Mouse (Mus musculus): ENCODE data around the gene Ano6.

The Ano6 gene

GRCm38 (mm10) chr15:95974021-95974597 lies 183.5 kb downstream of the Ano6 start:
- DNase-seq (ENCODE audit: low spot score) = no peak

DNA sequence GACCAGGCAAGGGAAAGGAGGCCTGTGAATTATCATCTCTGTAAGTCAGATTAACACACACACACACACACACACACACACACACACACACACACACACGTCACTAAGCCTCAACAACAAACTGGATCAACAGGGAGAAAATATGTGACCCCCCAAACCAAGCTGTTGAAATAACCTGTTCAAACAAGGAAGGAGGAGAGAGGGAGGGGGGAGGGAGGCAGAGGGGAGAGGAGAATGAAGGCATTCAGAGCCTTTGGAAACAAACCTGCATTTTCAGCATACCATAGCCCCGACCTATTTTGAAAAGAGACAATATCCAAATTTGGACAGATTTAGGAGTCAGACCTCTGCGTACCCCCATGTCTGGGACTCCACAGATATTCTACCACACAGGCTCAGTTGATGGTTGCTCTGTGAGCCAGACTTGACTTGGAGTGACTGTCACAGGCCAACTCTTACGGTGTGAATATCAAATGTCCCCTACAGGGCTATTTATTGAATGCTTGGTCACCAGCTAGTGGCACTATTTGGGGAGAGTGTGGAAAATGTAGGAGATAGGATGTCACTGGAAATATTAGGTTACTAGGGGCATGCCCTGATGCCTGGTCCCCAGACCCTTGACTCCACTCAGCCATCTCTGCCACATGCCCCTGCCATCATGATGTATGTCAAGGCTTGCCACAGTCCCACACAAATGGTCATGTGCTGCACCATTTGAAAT lies 185.7 kb downstream of the Ano6 start:
- no peak for DNase-seq (ENCODE audit: low spot score)

DNA sequence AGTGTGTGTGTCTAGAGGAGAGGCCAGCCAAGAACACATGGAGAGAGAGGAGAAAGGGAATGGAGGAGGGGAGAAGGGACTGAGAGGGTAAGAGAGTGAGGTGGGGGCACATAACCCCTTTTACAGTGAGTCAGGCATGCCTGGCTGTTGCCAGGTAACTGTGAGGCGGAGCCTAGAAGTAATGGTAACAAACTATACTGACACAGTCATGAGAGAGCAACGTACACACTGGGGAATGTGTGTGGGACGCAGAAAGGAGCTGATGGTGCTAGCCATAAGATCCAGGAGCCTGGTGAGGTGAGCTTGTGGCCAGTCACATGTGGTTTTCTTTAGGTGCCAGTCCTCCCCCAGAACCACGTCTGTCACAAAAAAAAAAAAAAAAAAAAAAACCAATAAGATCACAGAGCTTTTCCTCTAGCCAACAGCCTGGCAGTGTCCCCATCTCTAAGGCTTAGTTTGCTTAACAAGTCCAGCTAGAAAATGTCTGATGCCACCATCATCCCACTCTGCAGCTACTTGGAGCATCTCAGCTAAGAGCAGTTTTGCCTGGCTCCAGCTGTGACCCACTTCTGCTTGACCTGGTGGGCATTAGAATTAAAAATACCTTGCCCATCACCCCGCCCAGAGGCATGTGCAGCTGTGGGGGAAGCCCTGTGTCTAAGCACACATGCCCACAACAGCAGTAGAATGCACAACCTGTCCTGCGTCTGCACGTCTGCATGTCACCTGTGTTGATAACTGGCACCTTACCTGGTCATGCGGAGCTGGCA lies 186.7 kb downstream of the Ano6 start:
- DNase-seq (ENCODE audit: low spot score) = no peak

- no peak for DNase-seq (ENCODE audit: low spot score)
These were observed 187.3 kb downstream of the Ano6 start for GRCm38 (mm10) chr15:95977939-95978252.

DNA sequence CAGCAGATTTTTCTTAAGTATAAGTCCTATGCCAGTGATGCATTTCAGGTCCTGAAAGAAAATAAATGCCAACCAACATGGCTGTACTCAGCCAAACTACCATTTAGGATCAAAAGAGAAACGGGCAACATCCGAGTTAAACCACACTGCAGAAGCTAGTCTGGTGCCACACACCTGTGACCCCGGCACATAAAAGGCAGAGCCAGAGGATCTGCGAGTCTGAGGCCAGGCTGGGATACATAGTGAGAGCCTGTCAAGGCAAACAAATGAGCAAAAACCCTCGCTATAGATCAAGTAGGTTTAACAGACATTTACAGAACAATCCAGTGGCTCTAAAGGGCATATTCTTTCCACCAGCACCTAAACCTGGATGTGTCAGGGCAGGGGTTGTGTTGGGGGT lies 190.0 kb downstream of the Ano6 start:
- DNase-seq (ENCODE audit: low spot score) = no peak

DNA sequence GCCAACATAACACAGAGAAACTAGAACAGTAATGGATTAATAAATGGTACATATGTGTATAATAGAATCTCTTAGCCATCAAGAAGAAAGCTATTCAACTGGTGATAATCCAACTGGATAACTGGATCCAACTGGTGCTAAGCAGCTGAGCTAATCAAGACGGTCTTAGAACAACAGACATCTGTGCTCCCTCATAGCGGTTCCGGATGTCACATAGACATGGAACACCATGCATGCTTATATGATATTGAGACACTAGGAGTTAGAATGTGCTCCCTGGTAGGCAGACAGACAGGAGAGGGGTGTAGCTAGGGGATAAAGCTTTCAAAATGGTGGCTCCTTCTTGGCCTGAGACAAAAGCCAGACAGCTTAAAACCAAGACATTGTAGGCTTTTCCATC lies 197.3 kb downstream of the Ano6 start:
- no peak for DNase-seq (ENCODE audit: low spot score)

DNA sequence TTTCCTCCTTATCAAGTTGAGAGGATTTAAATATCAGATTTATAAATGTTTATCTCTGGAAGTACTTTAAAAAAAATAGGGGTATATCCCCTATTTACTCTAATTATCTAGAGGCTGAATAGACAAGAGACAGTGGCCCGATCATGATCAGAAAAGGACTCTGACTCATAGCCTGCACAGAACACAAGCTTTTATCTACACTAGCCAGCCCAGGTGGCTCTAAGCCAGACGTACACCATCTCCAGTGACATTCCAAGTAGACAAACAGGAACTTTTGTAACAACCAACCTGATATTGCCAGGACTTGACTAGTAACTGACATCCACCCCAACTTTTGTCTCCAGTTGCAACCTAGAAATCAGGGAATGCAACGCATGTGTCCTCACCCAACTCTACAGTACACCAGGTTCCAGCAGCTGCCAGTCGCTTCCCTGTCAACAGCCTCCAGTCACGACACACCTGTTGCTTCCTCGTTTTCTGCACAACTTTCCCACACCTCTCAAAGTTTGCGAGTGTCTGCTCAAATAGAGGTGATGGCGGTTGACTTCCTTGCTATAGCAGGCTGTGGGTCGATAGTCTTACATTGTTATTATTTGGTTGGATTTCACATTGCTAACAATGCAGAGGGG lies 199.0 kb downstream of the Ano6 start:
- DNase-seq (ENCODE audit: low spot score) = no peak

GRCm38 (mm10) chr15:96002958-96003601 lies 212.4 kb downstream of the Ano6 start:
- no peak for DNase-seq (ENCODE audit: low spot score)

DNA sequence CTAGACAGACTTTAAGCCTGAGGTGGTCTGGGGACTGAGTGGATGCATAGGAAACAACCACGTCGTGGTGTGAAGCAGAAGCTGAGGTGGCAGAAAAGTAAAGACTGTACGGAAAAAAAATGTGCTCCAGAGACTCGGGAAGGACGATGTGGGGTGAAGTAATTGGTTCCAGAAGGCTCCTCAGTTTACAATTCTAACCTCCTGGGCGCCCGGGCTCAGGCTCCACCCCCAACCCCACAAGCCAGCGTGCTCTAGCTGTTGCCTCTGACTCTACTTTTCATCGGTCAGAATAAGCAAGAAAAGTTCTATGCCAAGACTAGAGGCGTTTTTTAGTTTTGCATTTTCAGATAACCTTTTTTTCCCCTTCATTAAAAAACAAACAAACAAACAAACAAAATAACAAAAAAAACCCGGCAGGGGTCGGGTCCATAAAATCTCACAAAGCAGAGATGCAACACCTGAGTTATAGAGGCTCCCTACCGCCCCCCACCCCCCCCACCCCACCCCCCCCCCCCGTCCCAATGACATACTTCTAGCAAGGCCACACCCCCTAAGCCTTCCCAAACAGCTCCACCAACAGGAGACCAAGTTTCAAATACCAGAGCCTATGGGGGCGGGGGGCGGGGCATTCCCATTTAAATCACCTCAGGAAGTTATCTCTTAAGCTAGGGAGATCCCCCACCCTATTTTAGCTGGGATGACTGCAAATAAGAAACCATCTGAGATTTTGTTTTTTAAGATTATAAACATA lies 221.2 kb downstream of the Ano6 start:
- DNase-seq (ENCODE audit: low spot score) = no peak

GRCm38 (mm10) chr15:96012391-96012775 lies 221.7 kb downstream of the Ano6 start:
- DNase-seq (ENCODE audit: low spot score) = no peak

DNA sequence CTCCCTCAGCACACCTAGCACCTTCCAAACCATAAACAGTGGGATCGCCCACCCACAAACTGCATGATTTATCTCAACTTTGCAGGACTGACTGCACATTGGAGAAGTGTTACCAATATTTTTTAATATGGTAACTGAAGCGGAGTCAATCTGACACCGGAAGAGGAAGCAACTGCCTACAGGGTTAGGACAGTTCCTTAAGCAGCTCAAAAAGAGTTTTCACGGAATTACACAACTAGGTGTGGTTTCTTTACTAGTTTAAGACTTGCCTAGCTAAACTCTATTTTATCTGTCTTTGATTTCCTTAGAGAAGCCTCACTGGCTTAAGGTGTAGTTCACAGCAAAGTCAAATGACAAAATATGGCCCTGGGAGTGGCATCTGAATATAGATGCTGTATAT lies 223.9 kb downstream of the Ano6 start:
- DNase-seq (ENCODE audit: low spot score) = no peak

- DNase-seq (ENCODE audit: low spot score) = no peak
These were observed 229.8 kb downstream of the Ano6 start for GRCm38 (mm10) chr15:96020465-96020864.

DNA sequence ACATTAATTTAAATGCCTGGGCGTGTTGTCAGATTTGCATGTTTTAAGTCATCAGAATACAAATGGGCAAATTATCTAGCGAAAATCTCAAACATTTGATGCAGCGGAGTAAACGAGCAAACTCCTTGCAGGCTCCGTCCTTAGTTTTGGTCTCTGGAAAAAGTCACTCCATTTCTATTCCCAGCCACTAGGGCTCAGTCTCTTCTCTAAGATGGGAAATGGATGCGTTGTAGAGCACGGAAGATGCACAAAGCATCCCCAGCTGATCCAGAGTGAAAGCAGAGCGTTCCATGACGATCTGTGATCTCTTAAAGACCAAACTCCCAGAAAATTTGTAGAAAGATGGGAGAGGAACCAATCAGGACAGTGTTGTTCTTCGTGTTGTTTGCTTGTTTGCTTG lies 230.9 kb downstream of the Ano6 start:
- DNase-seq (ENCODE audit: low spot score) = peak; percentile 27

All from embryo, embryonic 10 days (tissue).